Mouse (Mus musculus) 416B (cell line): ENCODE data around the gene Rapgef4.
A peak's percentile ranks its signal among the peaks of the same experiment; 100 is the strongest.

Experiments
- DNase-seq: peaks from one replicate; pipeline ENCODE4 v3.0.0; 2011; ENCODE audit warnings: low read depth

The Rapgef4 gene

DNA sequence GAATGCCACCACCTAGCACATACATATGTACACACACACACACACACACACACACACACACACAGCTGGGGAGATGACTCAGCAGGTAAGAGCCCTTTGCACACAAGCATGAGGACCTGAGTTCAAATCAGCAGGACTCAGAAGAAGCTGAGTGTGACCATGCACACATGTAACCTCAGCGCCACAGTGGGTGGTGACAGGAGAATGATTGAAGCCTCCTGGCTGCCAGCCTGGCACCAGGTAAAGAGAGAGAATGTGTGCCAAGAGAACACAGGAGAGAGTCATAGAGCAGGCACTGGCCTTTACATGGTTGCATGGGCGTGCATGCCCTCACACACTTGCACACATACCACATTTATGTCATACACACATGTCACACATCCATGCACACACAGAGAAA lies 171.7 kb downstream of the Rapgef4 start:
- no peak for DNase-seq

DNA sequence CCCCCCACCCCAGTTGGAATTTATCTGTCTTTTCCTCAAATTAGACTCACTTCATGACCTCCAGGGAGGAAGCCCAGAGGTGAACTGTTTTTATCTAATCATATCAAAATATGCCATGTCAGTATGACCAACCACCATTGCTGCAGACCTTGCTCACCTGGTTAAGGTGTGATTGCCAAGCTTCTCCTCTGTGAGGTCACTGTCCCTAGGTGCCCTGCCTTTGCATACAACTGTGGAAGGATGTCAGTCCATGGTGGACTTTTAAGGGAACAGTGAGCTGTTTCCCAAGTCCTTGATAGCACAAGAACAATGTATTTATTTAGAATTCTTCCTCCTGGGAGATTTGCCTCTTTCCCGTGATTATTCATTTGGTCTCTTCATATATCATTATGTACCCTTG lies 172.8 kb downstream of the Rapgef4 start:
- no peak for DNase-seq

DNA sequence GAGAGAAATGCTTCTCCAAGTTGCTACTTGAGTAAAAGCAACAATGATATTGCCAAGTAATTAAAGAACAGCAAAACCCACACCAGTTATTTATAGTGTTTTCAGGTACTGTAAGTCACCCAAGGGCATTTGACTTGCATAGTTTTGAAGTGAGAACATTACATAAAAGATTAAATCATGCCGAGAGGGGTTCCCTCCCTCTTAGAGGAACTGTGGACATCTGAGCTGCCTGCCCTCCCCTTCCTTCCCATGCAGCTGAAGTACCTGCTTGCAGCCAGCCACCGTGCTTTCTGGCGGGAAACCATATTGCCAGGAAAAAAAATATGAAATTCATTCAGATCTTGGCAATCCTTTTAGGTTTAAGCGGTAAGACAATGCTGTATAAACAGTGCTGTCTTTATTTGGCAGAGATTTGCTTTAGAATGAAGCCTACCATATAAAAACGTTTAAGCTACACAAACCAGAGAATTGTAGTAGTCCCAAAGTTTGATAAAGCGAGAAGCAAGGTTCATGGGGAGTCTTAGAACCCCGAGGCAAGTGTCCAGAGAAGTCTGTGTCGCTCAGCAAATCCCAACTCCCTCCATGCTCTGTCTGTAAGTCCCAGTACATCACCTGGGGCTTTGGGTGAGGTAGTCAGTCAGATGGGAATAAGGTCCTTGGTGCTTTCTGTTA lies 174.2 kb downstream of the Rapgef4 start:
- peak; percentile 17 for DNase-seq

DNA sequence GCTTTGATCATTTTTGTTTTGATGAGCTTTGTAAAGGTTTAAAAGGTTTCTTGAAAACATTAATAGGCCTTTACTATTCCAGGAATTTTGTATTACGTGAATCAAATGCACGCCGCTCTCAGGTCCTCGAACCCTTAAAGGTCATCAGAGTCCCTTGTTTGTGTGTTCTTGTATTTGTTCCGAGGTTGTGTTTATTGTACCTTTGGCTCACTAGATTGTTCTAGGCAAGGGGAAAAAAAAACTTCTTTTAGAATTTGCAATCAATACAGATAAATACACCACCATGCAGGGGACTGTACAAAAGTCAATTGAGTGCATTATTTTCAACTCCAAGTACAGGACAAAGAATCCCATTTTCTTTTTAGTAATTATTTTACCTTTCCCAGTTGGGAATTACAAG lies 175.4 kb downstream of the Rapgef4 start:
- DNase-seq = no peak

DNA sequence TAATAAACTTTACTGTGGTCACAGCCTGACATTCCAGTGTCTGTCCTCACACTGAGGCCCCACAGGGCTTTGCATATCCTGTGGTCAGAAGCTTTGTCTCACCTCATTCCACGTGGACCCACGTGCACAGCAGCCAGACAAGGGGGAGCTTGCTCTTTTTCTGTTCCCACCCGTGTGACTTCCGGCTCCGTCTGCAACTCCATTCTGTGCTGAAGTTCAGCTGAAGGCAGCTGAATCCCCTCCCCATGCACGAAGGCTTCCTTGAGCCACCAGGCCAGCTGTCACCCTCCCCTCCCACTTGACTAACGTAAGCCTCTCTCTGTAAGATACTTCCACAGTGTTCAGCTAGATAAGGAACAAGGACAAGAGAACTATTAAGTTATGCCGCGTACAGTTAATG lies 176.5 kb downstream of the Rapgef4 start:
- DNase-seq = no peak

DNA sequence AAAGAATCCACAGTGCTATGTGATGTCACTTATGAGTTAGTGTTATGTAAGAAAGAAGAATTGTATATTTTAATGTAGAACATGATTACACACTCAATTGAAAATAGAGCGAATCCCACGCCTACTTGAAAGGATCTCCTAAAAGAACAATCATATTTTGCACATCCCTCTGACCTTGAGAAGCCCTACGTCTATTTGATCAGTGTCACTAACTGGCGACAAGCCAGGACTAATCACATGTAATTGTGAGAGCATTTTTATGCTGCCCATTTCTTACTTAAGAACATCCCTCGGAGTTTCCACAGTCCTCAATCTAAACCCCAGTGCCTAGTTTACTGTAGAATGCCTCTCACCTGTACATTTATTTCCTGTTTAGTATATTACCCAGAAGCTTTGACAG lies 177.0 kb downstream of the Rapgef4 start:
- DNase-seq = peak; percentile 12

DNA sequence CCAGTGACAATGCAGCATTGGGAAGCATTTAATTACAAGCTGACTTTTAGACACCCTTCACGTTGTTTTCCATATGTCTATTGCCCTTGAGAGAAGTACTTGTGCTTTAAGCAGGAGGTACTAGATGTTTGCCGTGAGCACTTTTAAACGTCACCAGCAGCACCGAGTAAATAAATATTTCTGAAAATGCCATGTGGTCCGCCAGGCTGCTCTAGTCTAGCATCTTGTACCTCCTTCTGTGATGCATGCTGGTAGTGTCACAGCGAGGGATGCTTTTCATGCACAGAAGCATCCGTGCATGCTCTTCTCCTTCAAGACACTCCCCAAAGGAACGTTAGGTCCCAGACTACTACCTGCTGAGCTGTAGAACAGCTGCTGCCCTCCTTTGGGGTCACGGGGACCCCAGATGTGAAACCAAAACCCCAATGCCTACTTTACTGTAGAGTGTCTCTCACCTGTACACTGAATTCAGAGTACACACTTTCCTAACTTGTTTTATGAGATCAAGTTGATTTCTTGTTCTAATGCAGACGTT lies 177.7 kb downstream of the Rapgef4 start:
- DNase-seq = no peak

DNA sequence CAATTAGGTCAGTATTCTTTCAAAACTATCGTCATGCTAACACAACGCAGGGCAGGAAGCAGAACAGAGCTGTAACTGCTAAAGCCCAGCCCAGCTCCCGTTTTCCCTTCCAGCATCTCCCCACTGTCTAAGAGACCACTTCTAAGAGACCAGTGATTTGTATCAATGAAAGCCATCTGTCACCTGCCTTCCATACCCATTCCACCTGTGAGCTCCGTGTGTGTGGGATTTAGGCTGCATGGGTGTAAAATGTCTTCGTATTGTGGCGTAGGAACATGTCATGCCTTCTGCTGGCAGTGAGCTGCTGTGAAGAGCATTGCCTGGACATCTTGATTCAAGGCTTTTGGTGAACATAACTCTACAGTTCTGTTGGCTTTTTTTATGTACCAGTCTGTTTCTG lies 178.2 kb downstream of the Rapgef4 start:
- DNase-seq = no peak

DNA sequence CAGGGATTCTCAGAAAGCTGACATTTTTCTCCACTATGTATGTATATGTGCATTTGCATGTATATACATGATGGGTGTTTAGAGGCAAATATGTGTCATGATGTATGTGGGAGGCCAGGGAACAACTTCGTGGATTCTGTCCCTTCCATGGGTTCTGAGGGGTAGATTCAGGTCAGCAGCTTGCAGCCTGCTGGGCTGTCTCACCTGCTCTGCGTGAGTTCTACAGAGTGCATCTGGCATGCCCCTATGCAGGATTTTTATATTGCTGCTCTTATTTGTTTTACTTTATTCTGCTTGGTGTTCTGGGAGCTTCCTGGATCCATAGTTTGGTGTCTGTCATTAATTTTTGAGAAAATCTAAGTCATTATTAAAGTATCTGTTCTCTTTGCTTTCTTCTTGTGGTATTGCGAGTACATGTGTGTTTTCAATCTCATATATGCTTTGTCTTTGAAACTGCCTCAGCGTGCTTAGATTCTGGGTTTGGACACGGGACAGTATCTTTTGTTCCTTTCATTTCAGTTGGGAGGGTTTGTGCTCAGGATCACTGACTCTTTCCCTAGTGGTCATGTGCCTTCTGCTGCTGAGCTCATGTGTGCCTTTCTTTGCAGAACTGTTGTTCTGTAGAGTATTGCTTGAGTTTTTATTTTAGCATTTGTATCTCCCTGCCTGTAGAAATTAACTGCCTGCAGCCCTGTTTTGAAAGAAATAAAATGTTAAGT lies 184.3 kb downstream of the Rapgef4 start:
- DNase-seq = no peak

DNA sequence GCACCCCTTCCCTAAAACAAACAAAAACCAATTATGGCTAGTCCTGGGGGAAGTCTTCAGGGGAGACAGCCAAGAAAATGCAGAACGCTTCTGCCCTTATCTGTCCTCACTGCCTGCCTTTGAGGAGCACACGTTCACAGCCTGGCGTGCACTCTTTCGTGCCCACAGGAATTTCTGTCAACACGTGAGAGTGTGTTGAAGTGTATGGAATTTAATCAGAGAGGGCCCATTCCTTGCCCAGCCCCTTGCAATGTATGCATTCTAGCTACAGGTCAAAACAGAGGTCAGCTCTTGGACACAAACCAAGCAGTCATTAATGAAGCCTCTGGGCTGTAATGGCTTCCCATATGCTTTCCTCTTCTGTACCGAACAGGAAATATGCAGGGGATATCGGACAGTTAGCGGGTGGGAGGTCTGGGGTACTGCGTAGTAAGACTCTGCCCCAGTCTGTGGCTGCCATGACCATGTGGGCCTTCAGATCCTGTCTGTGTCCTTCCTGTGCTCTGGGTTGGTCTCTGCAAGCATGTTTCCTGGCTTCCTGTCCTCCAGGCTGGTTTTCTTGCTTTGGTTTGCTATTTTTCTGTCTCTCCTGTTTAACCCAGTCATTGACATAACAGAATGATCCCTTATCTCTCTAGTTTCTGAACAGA lies 188.5 kb downstream of the Rapgef4 start:
- DNase-seq = peak; percentile 84

DNA sequence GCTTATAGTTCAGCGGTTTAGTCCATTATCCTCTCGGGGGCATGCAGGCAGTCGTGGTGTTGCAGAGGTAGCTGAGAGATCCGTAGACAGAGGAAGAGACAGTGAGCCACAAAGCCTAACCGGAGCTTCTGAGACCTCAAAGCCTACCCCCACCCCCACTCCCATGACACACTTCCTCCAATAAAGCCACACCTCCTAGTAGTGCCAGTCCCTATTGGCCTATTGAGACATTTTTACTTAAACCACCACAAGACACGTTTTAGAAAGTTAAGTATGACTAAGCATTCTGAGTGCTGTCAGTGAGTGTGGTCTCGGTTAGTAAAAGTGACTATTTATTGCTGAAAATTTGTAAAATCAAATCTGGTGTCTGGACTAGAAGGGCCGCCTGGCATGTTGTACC lies 189.5 kb downstream of the Rapgef4 start:
- DNase-seq = peak; percentile 99

DNA sequence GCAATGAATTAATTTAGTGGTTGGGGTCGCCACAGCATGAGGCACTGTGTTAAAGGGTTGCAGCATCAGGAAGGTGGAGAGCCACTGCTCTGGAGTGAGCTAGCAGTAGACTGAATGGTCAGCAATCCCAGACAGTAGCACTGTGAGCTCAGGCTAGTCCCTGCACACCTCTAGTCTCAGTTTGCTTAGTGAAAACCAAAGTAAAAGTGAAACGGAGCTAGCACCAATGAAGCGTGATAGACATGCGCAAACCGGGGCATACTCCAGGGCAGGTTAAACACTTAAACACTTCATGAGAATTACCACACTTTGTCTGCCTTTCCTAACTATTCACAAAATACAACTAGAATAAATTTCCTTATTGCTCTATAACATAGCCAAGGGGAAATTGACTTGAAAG lies 190.2 kb downstream of the Rapgef4 start:
- DNase-seq = no peak

DNA sequence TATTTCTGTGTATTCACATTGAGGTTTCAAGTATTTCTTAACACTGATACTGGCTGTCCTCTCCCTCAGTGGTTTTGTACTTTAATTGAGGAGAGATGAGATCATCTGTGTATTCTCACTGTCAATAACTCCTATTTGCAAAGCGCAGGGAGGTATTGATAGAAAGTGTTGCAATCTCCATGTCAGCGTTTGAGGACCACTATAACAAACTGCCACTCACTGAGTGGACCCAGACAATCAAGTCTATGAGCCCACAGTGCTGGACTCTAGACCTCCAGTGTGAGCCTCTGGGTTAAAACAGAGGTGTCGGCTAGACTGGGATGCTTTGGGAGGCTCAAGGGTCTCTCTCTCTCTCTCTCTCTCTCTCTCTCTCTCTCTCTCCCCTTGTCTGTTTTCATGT lies 192.0 kb downstream of the Rapgef4 start:
- no peak for DNase-seq

DNA sequence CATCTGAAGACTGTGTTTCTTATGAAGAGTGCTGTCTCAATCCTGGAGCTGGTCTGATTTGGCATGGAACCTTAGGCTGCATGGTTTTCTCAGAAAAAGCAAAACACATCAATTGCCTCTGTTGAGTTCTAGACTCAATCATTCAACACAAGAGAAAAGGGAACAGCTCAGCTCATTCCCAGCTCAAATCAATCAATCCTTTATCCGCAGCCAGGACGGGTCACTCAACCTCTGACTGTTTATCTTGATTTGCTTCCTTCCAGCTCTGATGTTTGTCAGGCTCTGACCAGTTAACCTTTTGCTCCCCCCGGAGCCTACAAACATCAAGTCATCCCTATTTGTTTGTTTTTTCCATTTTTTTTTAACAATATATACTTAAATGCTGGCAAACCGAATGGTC lies 192.8 kb downstream of the Rapgef4 start:
- no peak for DNase-seq

DNA sequence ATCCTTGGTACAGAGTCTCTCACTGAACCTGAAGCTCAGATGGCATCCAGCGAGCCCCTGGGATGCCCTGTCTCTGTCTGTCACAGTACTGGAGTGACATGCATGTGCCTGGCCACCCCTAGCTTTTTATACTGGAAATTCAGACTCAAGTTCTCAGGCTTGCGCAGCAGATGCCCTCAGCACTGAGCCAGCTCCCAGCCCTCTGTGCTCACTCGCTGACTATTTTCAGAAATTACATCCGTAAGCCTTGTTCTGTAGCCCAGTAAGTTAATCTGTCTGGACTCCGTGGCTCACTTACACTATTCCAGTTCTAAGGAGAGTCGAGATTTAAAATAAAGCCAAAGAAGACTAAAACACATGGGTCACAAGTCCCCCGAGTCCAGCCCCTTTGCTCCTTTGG lies 194.5 kb downstream of the Rapgef4 start:
- no peak for DNase-seq

DNA sequence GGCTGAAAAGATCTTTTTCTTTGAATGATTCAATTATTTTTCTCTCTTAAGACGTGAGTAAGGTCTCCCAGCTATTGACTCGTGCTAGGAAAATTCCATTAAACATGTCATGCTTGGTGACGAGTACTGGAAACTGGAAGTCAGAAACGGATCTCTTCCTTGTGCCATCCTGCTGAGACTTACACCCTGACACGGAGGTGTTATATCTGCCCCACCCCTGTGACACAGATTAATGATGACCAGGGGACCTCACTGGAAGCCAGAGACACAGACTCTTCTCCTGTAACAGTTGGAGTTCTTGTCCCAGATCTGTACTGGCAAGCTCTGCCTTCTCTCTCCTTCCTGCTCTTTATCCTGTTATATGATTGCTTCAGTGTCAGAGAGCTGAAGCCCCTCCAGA lies 194.9 kb downstream of the Rapgef4 start:
- DNase-seq = no peak

DNA sequence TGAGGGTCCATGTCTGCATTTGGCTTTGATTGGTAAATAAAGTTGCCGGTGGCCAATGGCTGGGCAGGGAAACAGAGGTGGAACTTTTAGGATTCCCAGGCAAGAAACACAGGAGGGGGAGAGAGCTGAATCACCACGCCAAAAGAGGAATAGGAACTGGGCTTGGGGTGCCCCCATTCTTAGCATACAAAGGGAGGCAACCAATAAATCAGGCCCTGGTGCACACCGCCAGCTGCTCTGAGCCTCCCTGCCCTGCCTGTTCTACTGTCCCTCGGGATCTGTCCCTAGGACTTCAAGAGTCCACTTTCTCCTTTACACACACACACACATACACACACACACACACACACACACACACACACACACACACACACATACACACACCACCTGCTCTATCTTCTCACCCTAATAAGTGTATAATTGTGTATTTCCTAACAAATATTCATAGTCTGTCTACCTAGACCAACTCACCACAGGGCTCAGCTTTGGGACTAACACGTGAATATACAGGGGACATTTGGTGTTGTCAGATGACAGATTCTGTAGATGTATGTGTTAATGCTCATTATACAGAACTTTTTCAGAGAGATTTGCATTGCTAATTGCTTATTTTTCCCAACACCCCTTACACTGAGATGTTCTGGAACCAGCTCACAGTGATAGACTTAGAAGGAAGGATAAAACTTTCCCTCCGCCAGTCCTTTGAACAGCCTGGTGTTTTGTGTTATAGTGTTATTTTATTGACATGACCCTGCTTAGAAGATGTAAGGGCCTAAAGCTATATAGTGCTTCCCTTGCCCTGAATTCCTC lies 196.4 kb downstream of the Rapgef4 start:
- DNase-seq = no peak

DNA sequence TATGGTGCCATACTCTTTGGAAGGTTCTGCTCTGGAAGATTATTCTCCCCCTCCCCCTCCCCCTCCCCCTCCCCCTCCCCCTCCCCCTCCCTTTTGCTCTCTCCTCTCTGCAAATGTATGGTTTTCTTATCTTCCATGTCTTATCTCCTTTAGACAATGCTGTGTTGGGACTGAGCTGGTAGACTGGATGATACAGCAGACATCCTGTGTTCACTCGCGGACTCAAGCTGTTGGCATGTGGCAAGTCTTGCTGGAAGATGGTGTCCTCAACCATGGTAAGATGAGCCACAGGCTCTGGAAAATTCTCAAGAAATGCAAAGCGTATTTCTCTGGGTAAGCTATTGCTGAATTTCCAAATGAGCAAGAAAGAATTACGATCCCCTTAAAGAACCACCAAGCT lies 197.0 kb downstream of the Rapgef4 start:
- DNase-seq = peak; percentile 54

DNA sequence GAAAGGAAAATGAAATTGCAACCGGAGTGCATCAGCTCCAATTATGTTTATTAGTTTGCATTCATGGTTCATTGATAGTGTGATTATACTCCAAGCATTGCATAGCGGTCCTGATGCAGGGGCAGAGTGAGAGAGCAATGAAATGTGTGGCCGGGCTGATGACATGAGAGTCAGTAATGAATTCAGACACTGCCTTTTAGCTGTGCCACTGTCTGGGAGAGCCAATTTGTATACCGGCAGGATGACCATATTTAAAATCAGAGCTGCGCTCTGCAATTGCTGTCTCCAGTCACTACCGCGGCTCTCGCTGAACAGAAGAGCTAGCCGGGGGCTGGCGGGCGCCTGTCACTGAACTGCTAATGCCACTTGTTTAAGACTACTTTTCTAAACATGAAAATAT lies 197.5 kb downstream of the Rapgef4 start:
- DNase-seq = no peak

DNA sequence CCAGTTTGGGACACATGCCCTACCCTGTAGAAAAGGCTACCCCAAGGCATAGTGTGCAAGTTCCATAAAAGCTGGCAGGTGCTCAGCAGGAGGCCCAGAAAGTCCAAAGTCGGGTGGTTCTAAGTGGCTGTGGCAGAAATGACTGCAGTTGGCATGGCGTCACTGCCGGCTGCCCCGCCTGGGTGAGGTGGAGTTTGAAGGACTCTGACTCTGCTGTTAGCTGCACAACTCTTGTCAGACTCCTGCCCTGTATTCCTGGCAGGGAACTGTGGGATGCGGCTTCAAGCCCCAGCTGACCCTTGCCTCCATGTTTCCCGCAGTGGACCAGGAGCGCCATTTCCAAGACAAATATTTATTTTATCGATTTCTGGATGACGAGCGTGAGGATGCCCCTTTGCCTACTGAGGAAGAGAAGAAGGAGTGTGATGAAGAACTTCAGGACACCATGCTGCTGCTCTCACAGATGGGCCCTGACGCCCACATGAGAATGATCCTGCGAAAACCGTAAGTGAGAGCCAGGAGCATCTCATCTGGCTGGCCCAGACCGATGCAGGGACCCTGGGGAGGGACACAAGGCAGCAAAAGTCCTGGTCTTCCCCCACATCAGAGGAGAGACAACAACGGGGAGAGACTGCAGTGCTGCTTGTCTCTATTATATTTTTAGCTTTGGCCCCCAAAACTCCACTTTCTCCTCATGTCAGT lies 198.7 kb downstream of the Rapgef4 start:
- no peak for DNase-seq

DNA sequence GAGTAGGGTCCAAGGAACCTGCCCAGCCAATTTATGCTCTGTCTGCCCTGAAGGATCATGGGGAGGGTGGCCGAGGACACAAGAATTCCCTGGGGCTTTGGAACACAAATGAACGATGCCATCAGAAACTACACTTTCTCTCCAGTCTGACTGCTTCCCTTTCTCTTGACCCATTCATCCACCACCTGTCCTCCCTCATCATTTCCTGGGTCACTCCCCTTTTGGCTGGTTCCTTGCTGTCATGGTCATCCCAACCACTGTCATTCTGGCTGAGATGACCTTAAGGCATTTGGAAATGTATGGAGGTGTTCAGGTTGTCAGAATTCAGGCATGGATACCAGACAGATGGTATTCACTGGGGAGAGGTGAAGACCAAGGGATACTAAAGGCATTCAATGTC lies 200.4 kb downstream of the Rapgef4 start:
- DNase-seq = no peak

DNA sequence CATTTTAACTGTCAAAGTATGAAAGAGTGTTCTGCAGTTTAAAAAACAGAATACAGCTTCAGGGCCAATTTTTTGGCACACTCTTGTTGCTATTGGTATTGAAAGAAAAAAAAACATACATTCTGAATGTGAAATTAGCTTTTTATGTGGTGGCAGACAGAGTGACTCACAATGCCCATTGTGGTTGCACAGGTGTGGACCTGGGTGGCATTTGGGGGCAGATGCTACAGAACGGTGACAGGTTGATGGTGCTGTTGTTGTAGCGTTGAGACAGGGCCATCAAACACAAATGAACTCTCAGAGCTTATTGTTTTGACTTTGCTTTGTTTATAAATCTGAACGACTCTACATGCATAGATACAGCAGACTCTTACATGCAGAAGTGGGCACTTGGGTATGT lies 202.7 kb downstream of the Rapgef4 start:
- DNase-seq = no peak
